13 mouse cellular contexts compared by ENCODE assay signal in the genomic region with DNA sequence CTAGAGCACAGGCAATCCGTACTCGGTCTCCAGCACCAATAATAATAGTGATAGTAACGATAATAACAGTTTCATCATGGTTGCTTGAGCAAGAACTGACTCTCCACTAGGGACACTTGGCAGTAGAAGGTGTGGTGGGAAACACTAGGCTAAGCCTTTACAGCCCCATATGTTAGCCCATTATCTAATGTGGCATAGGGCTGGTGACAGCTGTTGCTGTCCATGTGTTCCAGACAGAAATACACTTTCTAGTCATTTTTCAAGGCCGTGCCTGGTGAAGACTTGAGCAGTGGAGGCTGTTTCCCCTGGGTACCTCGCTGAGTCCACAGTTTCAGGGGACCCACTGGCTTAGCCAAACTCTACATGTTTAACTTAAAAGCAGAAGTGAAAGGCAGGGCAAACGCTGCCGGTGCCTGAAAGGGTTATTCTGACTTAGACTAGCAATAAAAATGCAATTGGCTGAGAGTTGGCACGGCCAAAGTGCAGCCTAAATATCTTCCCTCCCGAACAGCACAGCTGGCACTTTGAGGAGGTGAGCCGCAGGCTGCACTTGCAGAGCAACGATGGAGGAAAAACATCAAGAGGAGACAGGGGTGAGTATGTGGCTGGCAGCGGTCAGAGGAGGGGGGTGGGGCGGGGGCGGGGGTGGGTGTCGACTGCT. TPM values are rescaled to one million over a fixed set of nuclear protein-coding genes. Genes with fewer than 3 reads are reported as not detected.
DNase-seq lines count a peak whose midpoint lies in the region; ATAC-seq and TF ChIP-seq lines count a peak whose summit lies in the region.
"Had no signal": no experiment of that assay in that cellular context is flagged by ENCODE, and none has a peak within 500 bp of the region (broad histone marks: within the 10 kb centered on the region; RNA-seq: fewer than 3 reads in every experiment).

No protein-coding gene starts in this region.

- H3K9ac ChIP-seq in kidney, embryonic 16.5 days (replicated peaks; ENCODE audit: low read length) = no peak overlapping the region
- H3K9ac ChIP-seq in CH12.LX (ENCODE audit: insufficient read depth, low read depth) = 0 out of 2 replicates have a peak overlapping the region, but pooled peaks have one; percentile 7
- H3K9ac ChIP-seq in intestine, embryonic 15.5 days = no peak overlapping the region
- H3K9ac ChIP-seq: embryonic facial prominence, embryonic 12.5 days; midbrain, embryonic 15.5 days had no signal

- no peaks in the 10 kb centered on the region for H3K9me3 ChIP-seq in kidney, embryonic 16.5 days (ENCODE audit: low read length)
- H3K9me3 ChIP-seq in CH12.LX (replicated peaks; ENCODE audit: low read length) = peaks cover 2% of the 10 kb centered on the region
- H3K9me3 ChIP-seq in intestine, embryonic 15.5 days = no peaks in the 10 kb centered on the region
- H3K9me3 ChIP-seq: embryonic facial prominence, embryonic 12.5 days; G1E; midbrain, embryonic 15.5 days had no signal

- no peak for TF ChIP-seq POLR2A in CH12.LX (IDR thresholded peaks at IDR 0.05; ENCODE audit: low read depth, low read length)

- no peak overlapping the region for H3K4me3 ChIP-seq in kidney, embryonic 16.5 days (ENCODE audit: low read length)
- peak overlapping the region in 1 of 3 experiments; percentile 40 for H3K4me3 ChIP-seq in CH12.LX (replicated peaks in 1 of 3; ENCODE audit: low read depth in 2 of 3, low read length in 2 of 3, poor library complexity in 1 of 3)
- H3K4me3 ChIP-seq in intestine, embryonic 15.5 days (replicated peaks) = no peak overlapping the region; the same call in 1 of the 2 replicates
- H3K4me3 ChIP-seq: embryonic facial prominence, embryonic 12.5 days; left cerebral cortex, adult 2 months; midbrain, embryonic 15.5 days had no signal

- no peaks in the 10 kb centered on the region for H3K36me3 ChIP-seq in kidney, embryonic 16.5 days (ENCODE audit: insufficient read depth, low read length)
- no peaks in the 10 kb centered on the region for H3K36me3 ChIP-seq in CH12.LX (replicated peaks in 1 of 2; ENCODE audit: control insufficient read depth in 1 of 2, insufficient read depth in 1 of 2, low read length in 1 of 2)
- H3K36me3 ChIP-seq in intestine, embryonic 15.5 days = no peaks in the 10 kb centered on the region
- H3K36me3 ChIP-seq: embryonic facial prominence, embryonic 12.5 days; G1E; midbrain, embryonic 15.5 days had no signal

- no peak for ATAC-seq in kidney, embryonic 16.5 days (ENCODE audit: low FRiP score, low TSS enrichment)
- peak; percentile 51 for ATAC-seq in intestine, embryonic 15.5 days
- peak; percentile 72 for ATAC-seq in megakaryocyte, adult 5-6 weeks (ENCODE audit: poor library complexity, severe bottlenecking)
- ATAC-seq: midbrain, embryonic 15.5 days had no signal

- no peak overlapping the region for H3K27ac ChIP-seq in kidney, embryonic 16.5 days (ENCODE audit: low read length)
- H3K27ac ChIP-seq in CH12.LX (ENCODE audit: insufficient read depth, low read depth) = peak overlapping the region; percentile 54; the same call in 1 of the 2 replicates
- H3K27ac ChIP-seq in intestine, embryonic 15.5 days = 0 out of 2 replicates have a peak overlapping the region, but pooled peaks have one; percentile 27
- H3K27ac ChIP-seq: embryonic facial prominence, embryonic 12.5 days; left cerebral cortex, adult 2 months; midbrain, embryonic 15.5 days had no signal

- TF ChIP-seq RAD21 in CH12.LX (IDR thresholded peaks at IDR 0.05; ENCODE audit: low read depth, low read length) = no peak

- in situ Hi-C loops in CH12.LX (cut with MboI; ENCODE audit: low pct_ligation_motif_present, low pct_unique_long_range_greater_than_20kb, low sequenced_read_pairs) = no loop called here

- peaks cover 16% of the 10 kb centered on the region for H3K4me1 ChIP-seq in kidney, embryonic 16.5 days (ENCODE audit: insufficient read depth, low read length)
- H3K4me1 ChIP-seq in CH12.LX (ENCODE audit: control insufficient read depth in 1 of 2, insufficient read depth in 2 of 2) = peaks cover 13 to 51% of the 10 kb centered on the region in 2 experiments
- peaks cover 24% of the 10 kb centered on the region for H3K4me1 ChIP-seq in intestine, embryonic 15.5 days (replicated peaks)
- H3K4me1 ChIP-seq: midbrain, embryonic 15.5 days had no signal

- no peaks in the 10 kb centered on the region for H3K27me3 ChIP-seq in kidney, embryonic 16.5 days (ENCODE audit: insufficient read depth, low read length)
- no peaks in the 10 kb centered on the region for H3K27me3 ChIP-seq in CH12.LX (replicated peaks)
- H3K27me3 ChIP-seq in intestine, embryonic 15.5 days (replicated peaks) = no peaks in the 10 kb centered on the region
- H3K27me3 ChIP-seq: embryonic facial prominence, embryonic 12.5 days; midbrain, embryonic 15.5 days had no signal

- TF ChIP-seq CTCF in CH12.LX (conservative IDR thresholded peaks at IDR 0.05 in 1 of 2, IDR thresholded peaks at IDR 0.05 in 1 of 2; ENCODE audit: low read depth in 2 of 2, low read length in 2 of 2) = no peak

- no peaks in the 10 kb centered on the region for H3K79me2 ChIP-seq in CH12.LX (replicated peaks; ENCODE audit: control insufficient read depth, extremely low read depth, insufficient read depth, poor library complexity, severe bottlenecking)

- peak; percentile 75 for DNase-seq in kidney, adult 18-20 months
- DNase-seq in CH12.LX (ENCODE audit: extremely low read depth) (peak; percentile 78), MN1 (ENCODE audit: low spot score) (no peak)
- no peak for DNase-seq in adrenal gland, adult 18-20 months (ENCODE audit: low spot score in 2 of 2)
- DNase-seq in ovary, postnatal 10 days (ENCODE audit: low spot score) = no peak
- DNase-seq: heart, adult 18-20 months had no signal

- peak; percentile 84 for TF ChIP-seq EP300 in CH12.LX (IDR thresholded peaks at IDR 0.05; ENCODE audit: low read length)

- dilution Hi-C loops in CH12.LX (cut with MboI; ENCODE audit: extremely low pct_ligation_motif_present, extremely low pct_unique_long_range_greater_than_20kb, low sequenced_read_pairs) = no loop called here

- WGBS in kidney, embryonic 16.5 days = 25% methylated on average over 15 of the region's 15 CpGs
- WGBS in intestine, embryonic 15.5 days = 29% methylated on average over 15 of the region's 15 CpGs

- H3K4me2 ChIP-seq in kidney, embryonic 16.5 days (replicated peaks; ENCODE audit: low read depth, low read length) = no peak overlapping the region
- peak overlapping the region; percentile 92 for H3K4me2 ChIP-seq in CH12.LX (ENCODE audit: insufficient read depth, low read depth, poor library complexity, severe bottlenecking)
- peak overlapping the region; percentile 45 for H3K4me2 ChIP-seq in intestine, embryonic 15.5 days (replicated peaks)

TF ChIP-seq in CH12.LX, 34 proteins besides CTCF, POLR2A, EP300 and RAD21:
- TF ChIP-seq MYC (IDR thresholded peaks at IDR 0.05; ENCODE audit: low read depth, low read length) (0 out of 2 replicates have a peak, but pooled peaks have one; percentile 16), IRF4 (IDR thresholded peaks at IDR 0.05; ENCODE audit: low read depth, low read length) (peak; percentile 93), ZC3H11A (IDR thresholded peaks at IDR 0.05; ENCODE audit: low read depth, low read length) (no peak), CHD2 (IDR thresholded peaks at IDR 0.05; ENCODE audit: low read length) (peak; percentile 35; the same call in 1 of the 2 replicates), BHLHE40 (IDR thresholded peaks at IDR 0.05; ENCODE audit: low read depth, low read length) (0 out of 2 replicates have a peak, but pooled peaks have one; percentile 13), RCOR1 (conservative IDR thresholded peaks at IDR 0.05; ENCODE audit: low read depth, low read length) (0 out of 2 replicates have a peak, but pooled peaks have one; percentile 32), ZMIZ1 (IDR thresholded peaks at IDR 0.05; ENCODE audit: low read depth, low read length) (no peak), ETS1 (conservative IDR thresholded peaks at IDR 0.05; ENCODE audit: low read depth, low read length) (peak; percentile 53; the same call in 1 of the 2 replicates), MAFK (IDR thresholded peaks at IDR 0.05; ENCODE audit: insufficient replicate concordance, low read length) (peak; percentile 16; the same call in 1 of the 2 replicates), POLR2AphosphoS2 (IDR thresholded peaks at IDR 0.05; ENCODE audit: low read depth, low read length) (no peak), TCF12 (IDR thresholded peaks at IDR 0.05; ENCODE audit: low read depth, low read length) (peak; percentile 35; the same call in 1 of the 2 replicates)

RNA-seq across cellular contexts. Expression of a gene that starts 1.2 kb away (rescaled TPM):
- polyA plus RNA-seq in kidney, embryonic 16.5 days (2015; fragmentation: Nextera tagmentation; extraction: Ambion mirVana) = 2.2 and 2.5 TPM in 2 replicates
- total RNA-seq in CH12.LX (2012; rRNA removed) = 0.38 and 1.4 TPM in 2 replicates
- 0.70 and 0.81 TPM in 2 replicates for total RNA-seq in CH12.LX (2014; rRNA removed)
- 1.1 and 1.5 TPM in 2 replicates for polyA plus RNA-seq in CH12.LX (2012; ENCODE audit: insufficient read length, low read depth)
- polyA plus RNA-seq in intestine, embryonic 15.5 days (2015; fragmentation: Nextera tagmentation; extraction: Ambion mirVana) = 2.2 TPM in 2 replicates
- not detected in 2 replicates for total RNA-seq in megakaryocyte, adult 5-6 weeks (2015)
- 0.11 TPM in 1 of 2 replicates, not detected in the other for total RNA-seq in megakaryocyte, adult 5-6 weeks (2017)
- total RNA-seq in adrenal gland, adult 18-20 months (2021) = 10 to 100 TPM in 1 of 2 experiments, 1 to 10 TPM in 1; 5.9 to 30.2 TPM
- polyA plus RNA-seq: G1E had no signal

RNA-seq across cellular contexts. Expression of a gene that starts 28.5 kb away (rescaled TPM):
- not detected in 2 replicates for polyA plus RNA-seq in kidney, embryonic 16.5 days (2015; fragmentation: Nextera tagmentation; extraction: Ambion mirVana)
- total RNA-seq in CH12.LX (2012; rRNA removed) (0.13 TPM in 1 of 2 replicates, not detected in the other), CH12.LX (2014; rRNA removed) (not detected in 2 replicates)
- 0.14 TPM in 1 of 2 replicates, not detected in the other for polyA plus RNA-seq in CH12.LX (2012; ENCODE audit: insufficient read length, low read depth)
- 0.30 and 0.63 TPM in 2 replicates for polyA plus RNA-seq in intestine, embryonic 15.5 days (2015; fragmentation: Nextera tagmentation; extraction: Ambion mirVana)
- not detected in 2 replicates for total RNA-seq in megakaryocyte, adult 5-6 weeks (2015)
- not detected in 2 replicates for total RNA-seq in megakaryocyte, adult 5-6 weeks (2017)
- not detected for total RNA-seq in adrenal gland, adult 18-20 months (2021)
- total RNA-seq: heart, adult 18-20 months; left cerebral cortex, adult 2 months had no signal
- polyA plus RNA-seq: embryonic facial prominence, embryonic 12.5 days; G1E; midbrain, embryonic 15.5 days had no signal

RNA-seq across cellular contexts. Expression of a gene that starts 33.1 kb away (rescaled TPM):
- 0.40 and 0.51 TPM in 2 replicates for polyA plus RNA-seq in kidney, embryonic 16.5 days (2015; fragmentation: Nextera tagmentation; extraction: Ambion mirVana)
- total RNA-seq in CH12.LX (2012; rRNA removed) (1.3 and 2.8 TPM in 2 replicates), CH12.LX (2014; rRNA removed) (2.3 and 2.6 TPM in 2 replicates)
- polyA plus RNA-seq in CH12.LX (2012; ENCODE audit: insufficient read length, low read depth) = 3.1 and 3.5 TPM in 2 replicates
- polyA plus RNA-seq in intestine, embryonic 15.5 days (2015; fragmentation: Nextera tagmentation; extraction: Ambion mirVana) = 1.3 and 1.5 TPM in 2 replicates
- 1.0 and 1.9 TPM in 2 replicates for total RNA-seq in megakaryocyte, adult 5-6 weeks (2015)
- total RNA-seq in megakaryocyte, adult 5-6 weeks (2017) = 1.6 and 2.6 TPM in 2 replicates
- total RNA-seq in adrenal gland, adult 18-20 months (2021) = 1 to 10 TPM; 1.1 to 1.6 TPM

Comparison
In these comparisons a context has a peak if more than half of its experiments do, and no peak if none do; other contexts are left out.
1. DNase-seq: peak in kidney, adult 18-20 months (single experiment) and CH12.LX (single experiment); none in adrenal gland, adult 18-20 months (0 of 2), ovary, postnatal 10 days (single experiment) and MN1 (single experiment).